Mouse (Mus musculus): ENCODE results near the gene Ddit4.

GRCm38 (mm10) chr10:59924305-59924704 is 27.3 kb downstream of the Ddit4 start:
- TF ChIP-seq CTCF (IDR thresholded peaks at IDR 0.05; ENCODE audit: borderline replicate concordance, insufficient read depth, low read depth, low read length) (no peak), POLR2A (IDR thresholded peaks at IDR 0.05; ENCODE audit: borderline replicate concordance, insufficient read depth, low read length) (no peak)
